21 mouse cellular contexts compared by ENCODE assay signal in the genomic region with DNA sequence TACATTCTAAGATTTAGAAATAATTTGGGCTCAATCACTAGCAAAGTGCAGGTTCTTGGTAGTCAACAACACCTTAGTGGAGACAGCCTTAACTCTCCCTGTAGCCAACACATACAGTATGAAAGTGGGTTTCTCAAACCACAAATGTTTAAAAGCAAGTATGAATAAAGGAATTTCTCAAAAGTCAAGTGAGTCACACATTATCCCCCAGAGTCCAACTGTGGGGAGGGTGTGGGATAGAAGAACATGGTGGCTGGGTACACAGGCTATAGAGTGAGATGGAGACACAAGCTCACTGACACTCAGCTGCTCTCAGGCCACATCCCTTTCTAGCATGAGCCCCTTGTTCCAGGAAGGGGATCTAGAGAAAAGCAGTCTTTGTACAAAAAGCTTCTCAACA.
"Had no signal": no experiment of that assay in that cellular context is flagged by ENCODE, and none has a peak within 500 bp of the region (broad histone marks: within the 10 kb centered on the region; RNA-seq: fewer than 3 reads in every experiment).

No protein-coding gene starts in this region.

- H3K4me2 ChIP-seq: limb, embryonic 12.5 days; limb, embryonic 15.5 days; liver, embryonic 11.5 days; lung, embryonic 14.5 days; midbrain, embryonic 13.5 days had no signal

- DNase-seq: kidney, adult 2 months; kidney, postnatal 10 days; kidney, postnatal 36 days; layer of hippocampus, postnatal 36 days; left cerebral cortex, postnatal 4 days; liver, postnatal 0 days; lung, embryonic 14.5 days; thymus, adult 2 months; thymus, postnatal 14 days; thymus, postnatal 4 days had no signal

- H3K4me3 ChIP-seq: left cerebral cortex, adult 2 months; limb, embryonic 12.5 days; limb, embryonic 15.5 days; midbrain, embryonic 10.5 days; midbrain, embryonic 13.5 days; myocyte had no signal

- H3K27ac ChIP-seq: left cerebral cortex, adult 2 months; limb, embryonic 12.5 days; limb, embryonic 15.5 days; liver, embryonic 14.5 days; midbrain, embryonic 10.5 days; midbrain, embryonic 13.5 days had no signal

- H3K4me1 ChIP-seq: midbrain, embryonic 13.5 days had no signal

- H3K27me3 ChIP-seq: limb, embryonic 12.5 days; limb, embryonic 15.5 days; midbrain, embryonic 13.5 days had no signal

- H3K9me3 ChIP-seq: limb, embryonic 12.5 days; limb, embryonic 15.5 days; midbrain, embryonic 10.5 days; midbrain, embryonic 13.5 days had no signal

- H3K9ac ChIP-seq: limb, embryonic 12.5 days; limb, embryonic 15.5 days; liver, embryonic 14.5 days; liver, postnatal 0 days; lung, embryonic 14.5 days; midbrain, embryonic 13.5 days had no signal

- ATAC-seq: intestine, embryonic 16.5 days; liver, postnatal 0 days; lung, postnatal 0 days; midbrain, embryonic 13.5 days; midbrain, embryonic 16.5 days had no signal
